Mouse (Mus musculus) monocyte, adult 5-6 weeks (primary cell): ENCODE results near the gene Mbnl2. TPM values are rescaled to one million over a fixed set of nuclear protein-coding genes. Genes with fewer than 3 reads are reported as not detected.
"Not testable (repeated sequence)": the region's sequence is repeated elsewhere in the genome, so short reads cannot be mapped to it uniquely, and the experiment has no call there.

Experiments
- ATAC-seq: fragments of 153-309, 156-312 bp; replicated peaks from 2 replicates; pipeline ENCODE4 v1.8.0; 2017; ENCODE audit warnings: mild to moderate bottlenecking; ENCODE audit not compliant: low TSS enrichment, insufficient number of reproducible peaks, severe bottlenecking, poor library complexity, low FRiP score
- total RNA-seq: library from RNA; stranded (forward); fragments of 200-1000, 200-491, 200-594 nt; gene quantifications from 3 replicates; pipeline ENCODE4 v1.2.3, GENCODE M21; 2017

The Mbnl2 gene
- total RNA-seq, 1 experiment from 2014 or later = 77.3 TPM

GRCm38 (mm10) chr14:120342321-120342720 lies 66.9 kb downstream of the Mbnl2 start:
- ATAC-seq = no peak

- ATAC-seq = no peak
Observed at GRCm38 (mm10) chr14:120344641-120345040, 69.2 kb downstream of the Mbnl2 start.

GRCm38 (mm10) chr14:120347410-120348315 lies 72.2 kb downstream of the Mbnl2 start:
- ATAC-seq = no peak

- ATAC-seq = no peak
Observed at GRCm38 (mm10) chr14:120349332-120349731, 73.9 kb downstream of the Mbnl2 start.

GRCm38 (mm10) chr14:120352136-120352843 lies 76.8 kb downstream of the Mbnl2 start:
- no peak for ATAC-seq

GRCm38 (mm10) chr14:120353211-120353610 lies 77.7 kb downstream of the Mbnl2 start:
- ATAC-seq = no peak

- ATAC-seq = no peak
Observed at GRCm38 (mm10) chr14:120354595-120354994, 79.1 kb downstream of the Mbnl2 start.

GRCm38 (mm10) chr14:120355040-120355741 lies 79.7 kb downstream of the Mbnl2 start:
- no peak for ATAC-seq

GRCm38 (mm10) chr14:120355742-120356440 lies 80.4 kb downstream of the Mbnl2 start:
- no peak for ATAC-seq

GRCm38 (mm10) chr14:120357321-120358070 lies 82.0 kb downstream of the Mbnl2 start:
- ATAC-seq = no peak

- ATAC-seq = not testable (repeated sequence)
Observed at GRCm38 (mm10) chr14:120359608-120360007, 84.1 kb downstream of the Mbnl2 start.

- ATAC-seq = no peak
Observed at GRCm38 (mm10) chr14:120361121-120361520, 85.7 kb downstream of the Mbnl2 start.

- ATAC-seq = no peak
Observed at GRCm38 (mm10) chr14:120362409-120362992, 87.0 kb downstream of the Mbnl2 start.

GRCm38 (mm10) chr14:120363090-120363818 lies 87.8 kb downstream of the Mbnl2 start:
- ATAC-seq = no peak

- no peak for ATAC-seq
Observed at GRCm38 (mm10) chr14:120365088-120365487, 89.6 kb downstream of the Mbnl2 start.

GRCm38 (mm10) chr14:120366962-120367361 lies 91.5 kb downstream of the Mbnl2 start:
- ATAC-seq = no peak

GRCm38 (mm10) chr14:120367589-120367988 lies 92.1 kb downstream of the Mbnl2 start:
- ATAC-seq = no peak
